In genomic region chr1:190161288-190161687, GRCm38 (mm10) we compare ENCODE assay signal across 16 mouse cellular contexts. TPM values are rescaled to one million over a fixed set of nuclear protein-coding genes. Genes with fewer than 3 reads are reported as not detected.
A peak's percentile ranks its signal among the peaks of the same experiment; 100 is the strongest.
DNase-seq lines count a peak whose midpoint lies in the region; ATAC-seq lines count a peak whose summit lies in the region.
"Had no signal": no experiment of that assay in that cellular context is flagged by ENCODE, and none has a peak within 500 bp of the region (broad histone marks: within the 10 kb centered on the region; RNA-seq: fewer than 3 reads in every experiment).

No protein-coding gene starts in this region.

- no peak overlapping the region for H3K4me2 ChIP-seq in forebrain, embryonic 16.5 days (ENCODE audit: low read length)
- H3K4me2 ChIP-seq in hindbrain, embryonic 14.5 days (replicated peaks), result no peak overlapping the region
- no peak overlapping the region for H3K4me2 ChIP-seq in hindbrain, embryonic 16.5 days (ENCODE audit: low read length)
- H3K4me2 ChIP-seq in midbrain, embryonic 14.5 days (ENCODE audit: low read length), result no peak overlapping the region
- no peak overlapping the region for H3K4me2 ChIP-seq in neural tube, embryonic 14.5 days (ENCODE audit: low read depth, low read length)
- H3K4me2 ChIP-seq: midbrain, embryonic 11.5 days had no signal

- DNase-seq in forebrain, embryonic 10.5 days (ENCODE audit: extremely low spot score, low spot score), result no peak
- no peak for DNase-seq in hindbrain, embryonic 14.5 days (ENCODE audit: low spot score)
- no peak for DNase-seq in midbrain, embryonic 10.5 days (ENCODE audit: low spot score)
- DNase-seq in midbrain, embryonic 14.5 days, result no peak
- DNase-seq: cerebellum, adult 2 months; kidney, adult 11 months; kidney, postnatal 14 days; right cerebral cortex, adult 18-20 months; spleen, adult 18-20 months had no signal

- H3K36me3 ChIP-seq in forebrain, embryonic 10.5 days (replicated peaks), result peaks cover 15% of the 10 kb centered on the region
- H3K36me3 ChIP-seq in forebrain, embryonic 16.5 days (ENCODE audit: control insufficient read depth, insufficient read depth), result no peaks in the 10 kb centered on the region
- peaks cover 5% of the 10 kb centered on the region; the same call in 1 of the 2 replicates for H3K36me3 ChIP-seq in hindbrain, embryonic 14.5 days (replicated peaks; ENCODE audit: control insufficient read depth, insufficient read depth)
- H3K36me3 ChIP-seq in hindbrain, embryonic 16.5 days (ENCODE audit: control insufficient read depth, insufficient read depth, low read length), result no peaks in the 10 kb centered on the region
- H3K36me3 ChIP-seq in midbrain, embryonic 10.5 days, result peaks cover 26% of the 10 kb centered on the region
- H3K36me3 ChIP-seq in midbrain, embryonic 14.5 days (ENCODE audit: control insufficient read depth, insufficient read depth, low read length), result peaks cover 10% of the 10 kb centered on the region; the same call in 1 of the 2 replicates
- H3K36me3 ChIP-seq in neural tube, embryonic 14.5 days (ENCODE audit: control insufficient read depth, insufficient read depth, low read length), result no peaks in the 10 kb centered on the region

- no peak for ATAC-seq in forebrain, embryonic 16.5 days
- no peak for ATAC-seq in hindbrain, embryonic 14.5 days (ENCODE audit: low FRiP score)
- no peak for ATAC-seq in hindbrain, embryonic 16.5 days
- ATAC-seq in midbrain, embryonic 14.5 days (ENCODE audit: low FRiP score, low TSS enrichment), result no peak
- peak; percentile 46; the same call in 1 of the 2 replicates for ATAC-seq in neural tube, embryonic 14.5 days (ENCODE audit: low read depth)
- ATAC-seq in frontal cortex, adult (ENCODE audit: low TSS enrichment), result no peak
- ATAC-seq: Patski had no signal

- 0 out of 2 replicates have a peak overlapping the region, but pooled peaks have one; percentile 4 for H3K27ac ChIP-seq in forebrain, embryonic 10.5 days
- H3K27ac ChIP-seq in forebrain, embryonic 16.5 days (ENCODE audit: low read length), result no peak overlapping the region
- H3K27ac ChIP-seq in hindbrain, embryonic 14.5 days, result peak overlapping the region; percentile 10; the same call in 1 of the 2 replicates
- H3K27ac ChIP-seq in hindbrain, embryonic 16.5 days (ENCODE audit: low read depth, low read length), result no peak overlapping the region
- H3K27ac ChIP-seq in midbrain, embryonic 10.5 days (replicated peaks), result peak overlapping the region; percentile 63
- H3K27ac ChIP-seq in midbrain, embryonic 14.5 days (replicated peaks; ENCODE audit: low read depth, low read length), result no peak overlapping the region
- 0 out of 2 replicates have a peak overlapping the region, but pooled peaks have one; percentile 39 for H3K27ac ChIP-seq in neural tube, embryonic 14.5 days (ENCODE audit: low read depth, low read length)
- H3K27ac ChIP-seq: liver, embryonic 14.5 days had no signal

- no peak overlapping the region for H3K9ac ChIP-seq in forebrain, embryonic 16.5 days (replicated peaks; ENCODE audit: low read depth, low read length)
- no peak overlapping the region for H3K9ac ChIP-seq in hindbrain, embryonic 14.5 days
- no peak overlapping the region for H3K9ac ChIP-seq in hindbrain, embryonic 16.5 days (ENCODE audit: low read depth, low read length)
- no peak overlapping the region for H3K9ac ChIP-seq in midbrain, embryonic 14.5 days (replicated peaks; ENCODE audit: low read length)
- H3K9ac ChIP-seq in neural tube, embryonic 14.5 days (replicated peaks; ENCODE audit: low read depth, low read length), result no peak overlapping the region
- H3K9ac ChIP-seq: liver, embryonic 14.5 days had no signal

- no peaks in the 10 kb centered on the region for H3K9me3 ChIP-seq in forebrain, embryonic 10.5 days
- H3K9me3 ChIP-seq in forebrain, embryonic 16.5 days (ENCODE audit: control insufficient read depth, low read length), result no peaks in the 10 kb centered on the region
- no peaks in the 10 kb centered on the region for H3K9me3 ChIP-seq in hindbrain, embryonic 14.5 days (ENCODE audit: control insufficient read depth, low read length)
- no peaks in the 10 kb centered on the region for H3K9me3 ChIP-seq in hindbrain, embryonic 16.5 days (ENCODE audit: control insufficient read depth, low read length)
- no peaks in the 10 kb centered on the region for H3K9me3 ChIP-seq in midbrain, embryonic 10.5 days (replicated peaks)
- no peaks in the 10 kb centered on the region for H3K9me3 ChIP-seq in midbrain, embryonic 14.5 days (ENCODE audit: control insufficient read depth, low read length)
- no peaks in the 10 kb centered on the region for H3K9me3 ChIP-seq in neural tube, embryonic 14.5 days (ENCODE audit: control insufficient read depth, low read length)

- H3K4me3 ChIP-seq in forebrain, embryonic 10.5 days, result no peak overlapping the region
- no peak overlapping the region for H3K4me3 ChIP-seq in forebrain, embryonic 16.5 days (replicated peaks; ENCODE audit: low read length)
- no peak overlapping the region for H3K4me3 ChIP-seq in hindbrain, embryonic 14.5 days (replicated peaks; ENCODE audit: low read length)
- no peak overlapping the region for H3K4me3 ChIP-seq in hindbrain, embryonic 16.5 days (ENCODE audit: low read length)
- no peak overlapping the region for H3K4me3 ChIP-seq in midbrain, embryonic 10.5 days
- no peak overlapping the region for H3K4me3 ChIP-seq in midbrain, embryonic 14.5 days (replicated peaks; ENCODE audit: low read depth, low read length)
- H3K4me3 ChIP-seq in neural tube, embryonic 14.5 days (ENCODE audit: low read depth, low read length), result no peak overlapping the region

- H3K27me3 ChIP-seq in forebrain, embryonic 10.5 days (ENCODE audit: poor library complexity, severe bottlenecking), result peaks cover 60% of the 10 kb centered on the region
- peaks cover 14% of the 10 kb centered on the region; the same call in 1 of the 2 replicates for H3K27me3 ChIP-seq in forebrain, embryonic 16.5 days (replicated peaks; ENCODE audit: control insufficient read depth, insufficient read depth, low read length)
- no peaks in the 10 kb centered on the region for H3K27me3 ChIP-seq in hindbrain, embryonic 14.5 days (ENCODE audit: control insufficient read depth, insufficient read depth, low read length)
- no peaks in the 10 kb centered on the region for H3K27me3 ChIP-seq in hindbrain, embryonic 16.5 days (replicated peaks; ENCODE audit: control insufficient read depth, insufficient read depth, low read length)
- peaks cover 34% of the 10 kb centered on the region; the same call in 1 of the 2 replicates for H3K27me3 ChIP-seq in midbrain, embryonic 10.5 days (ENCODE audit: low read depth, poor library complexity, severe bottlenecking)
- H3K27me3 ChIP-seq in midbrain, embryonic 14.5 days (ENCODE audit: control insufficient read depth, insufficient read depth, low read length), result no peaks in the 10 kb centered on the region
- no peaks in the 10 kb centered on the region for H3K27me3 ChIP-seq in neural tube, embryonic 14.5 days (ENCODE audit: control insufficient read depth, insufficient read depth, low read length)
- H3K27me3 ChIP-seq: Patski had no signal

- H3K4me1 ChIP-seq in forebrain, embryonic 10.5 days, result peaks cover 38% of the 10 kb centered on the region
- peaks cover 8% of the 10 kb centered on the region; the same call in 1 of the 2 replicates for H3K4me1 ChIP-seq in forebrain, embryonic 16.5 days (replicated peaks; ENCODE audit: control insufficient read depth, insufficient read depth, low read length)
- peaks cover 4% of the 10 kb centered on the region; the same call in 1 of the 2 replicates for H3K4me1 ChIP-seq in hindbrain, embryonic 14.5 days (replicated peaks; ENCODE audit: control insufficient read depth, insufficient read depth, low read length)
- H3K4me1 ChIP-seq in hindbrain, embryonic 16.5 days (ENCODE audit: control insufficient read depth, insufficient read depth, low read depth, low read length), result peaks cover 3% of the 10 kb centered on the region; the same call in 1 of the 2 replicates
- H3K4me1 ChIP-seq in midbrain, embryonic 10.5 days, result peaks cover 74% of the 10 kb centered on the region
- H3K4me1 ChIP-seq in midbrain, embryonic 14.5 days (ENCODE audit: control insufficient read depth, insufficient read depth, low read length), result peaks cover under 1% of the 10 kb centered on the region; the same call in 1 of the 2 replicates
- peaks cover 12% of the 10 kb centered on the region; the same call in 1 of the 2 replicates for H3K4me1 ChIP-seq in neural tube, embryonic 14.5 days (ENCODE audit: control insufficient read depth, insufficient read depth, low read length)

- 86% methylated on average over 18 of the region's 18 CpGs for WGBS in forebrain, embryonic 10.5 days
- WGBS in forebrain, embryonic 16.5 days, result 85% methylated on average over 18 of the region's 18 CpGs
- 74% methylated on average over 18 of the region's 18 CpGs for WGBS in hindbrain, embryonic 14.5 days
- 73% methylated on average over 18 of the region's 18 CpGs for WGBS in hindbrain, embryonic 16.5 days
- WGBS in midbrain, embryonic 10.5 days, result 78% methylated on average over 18 of the region's 18 CpGs
- WGBS in midbrain, embryonic 14.5 days, result 73% methylated on average over 18 of the region's 18 CpGs
- WGBS in neural tube, embryonic 14.5 days, result 81% methylated on average over 18 of the region's 18 CpGs

RNA-seq across cellular contexts. Expression of gene Prox1, which starts 9.2 kb away (rescaled TPM):
- polyA plus RNA-seq in forebrain, embryonic 10.5 days (2016; fragmentation: Nextera tagmentation; extraction: Ambion mirVana), result 3.1 and 3.8 TPM in 2 replicates
- 8.1 and 9.4 TPM in 2 replicates for polyA plus RNA-seq in forebrain, embryonic 16.5 days (2015; fragmentation: Nextera tagmentation; extraction: Ambion mirVana)
- polyA plus RNA-seq in hindbrain, embryonic 14.5 days (2014; fragmentation: Nextera tagmentation; extraction: Ambion mirVana), result 9.6 and 9.7 TPM in 2 replicates
- polyA plus RNA-seq in hindbrain, embryonic 16.5 days (2015; fragmentation: Nextera tagmentation; extraction: Ambion mirVana), result 6.1 and 6.9 TPM in 2 replicates
- 6.5 and 10.3 TPM in 2 replicates for polyA plus RNA-seq in midbrain, embryonic 10.5 days (2016; fragmentation: Nextera tagmentation; extraction: Ambion mirVana)
- polyA plus RNA-seq in midbrain, embryonic 14.5 days (2014; fragmentation: Nextera tagmentation; extraction: Ambion mirVana), result 7.8 and 10.7 TPM in 2 replicates
- 15.9 and 17.8 TPM in 2 replicates for polyA plus RNA-seq in neural tube, embryonic 14.5 days (2014; fragmentation: Nextera tagmentation; extraction: Ambion mirVana)

Comparison
In these comparisons a context has a peak if more than half of its experiments do, and no peak if none do; other contexts are left out.
1. H3K27ac ChIP-seq: peak in forebrain, embryonic 10.5 days (single experiment), hindbrain, embryonic 14.5 days (single experiment), midbrain, embryonic 10.5 days (single experiment) and neural tube, embryonic 14.5 days (single experiment); none in forebrain, embryonic 16.5 days (single experiment), hindbrain, embryonic 16.5 days (single experiment) and midbrain, embryonic 14.5 days (single experiment).